Mouse (Mus musculus) neutrophil, adult 5-6 weeks (primary cell): ENCODE results near the gene Hsd17b13. TPM values are rescaled to one million over a fixed set of nuclear protein-coding genes. Genes with fewer than 3 reads are reported as not detected.

Experiments
- ATAC-seq: fragments of 151-379, 151-347 bp; 2 replicates; pipeline ENCODE4 v1.8.0; 2017; ENCODE audit warnings: mild to moderate bottlenecking, moderate TSS enrichment; ENCODE audit not compliant: insufficient number of reproducible peaks, poor library complexity, low FRiP score, severe bottlenecking; ENCODE audit errors: extremely low read depth
- total RNA-seq: library from RNA; stranded (forward); fragments of 200-1000 nt; gene quantifications from 2 replicates; pipeline ENCODE4 v1.2.3, GENCODE M21; 2017

Gene Hsd17b13
- total RNA-seq, 1 experiment from 2014 or later: 0.35 TPM

GRCm38 (mm10) chr5:103930511-103930910, 46.7 kb downstream of the Hsd17b13 start:
- no peak for ATAC-seq

DNA sequence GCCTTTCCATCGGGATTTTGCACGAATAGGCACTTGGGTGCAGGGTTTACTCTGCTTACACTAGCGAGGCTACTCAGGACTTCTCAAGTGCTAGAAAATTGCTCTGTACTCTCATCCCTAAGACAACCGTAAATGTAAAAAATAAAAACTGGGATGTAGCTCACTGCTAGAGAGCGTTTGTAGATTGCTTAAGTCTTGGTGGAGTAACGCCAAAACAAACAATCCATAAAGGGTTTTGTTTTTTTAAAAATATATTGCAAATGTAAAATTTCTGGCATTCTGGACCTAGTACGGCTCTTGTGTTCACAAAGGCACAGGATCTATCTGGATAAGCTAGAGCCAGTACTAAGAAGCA, 49.0 kb downstream of the Hsd17b13 start:
- no peak for ATAC-seq

GRCm38 (mm10) chr5:103927429-103928195, 49.6 kb downstream of the Hsd17b13 start:
- peak; percentile 83 for ATAC-seq

- ATAC-seq: no peak
Observed at GRCm38 (mm10) chr5:103926398-103926797, 50.8 kb downstream of the Hsd17b13 start.

DNA sequence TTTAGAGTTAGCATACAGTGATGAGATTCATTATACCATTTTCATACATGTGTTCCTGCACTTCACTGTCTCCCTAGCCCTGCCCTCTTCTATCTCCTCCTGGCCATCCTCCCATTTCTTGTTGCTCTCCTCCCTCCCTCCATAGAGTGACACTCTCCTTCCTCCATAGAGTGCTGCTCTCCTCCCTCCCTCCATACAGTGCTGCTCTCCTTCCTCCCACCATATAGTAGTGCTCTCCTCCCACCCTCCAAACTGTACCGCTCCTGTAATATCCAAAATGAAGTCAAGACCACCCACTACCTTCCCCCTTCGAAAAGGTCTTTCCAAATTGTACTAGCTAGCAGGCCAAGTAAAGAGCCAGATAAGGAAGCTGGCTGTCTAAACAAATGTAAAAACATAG, 53.5 kb downstream of the Hsd17b13 start:
- ATAC-seq: no peak

DNA sequence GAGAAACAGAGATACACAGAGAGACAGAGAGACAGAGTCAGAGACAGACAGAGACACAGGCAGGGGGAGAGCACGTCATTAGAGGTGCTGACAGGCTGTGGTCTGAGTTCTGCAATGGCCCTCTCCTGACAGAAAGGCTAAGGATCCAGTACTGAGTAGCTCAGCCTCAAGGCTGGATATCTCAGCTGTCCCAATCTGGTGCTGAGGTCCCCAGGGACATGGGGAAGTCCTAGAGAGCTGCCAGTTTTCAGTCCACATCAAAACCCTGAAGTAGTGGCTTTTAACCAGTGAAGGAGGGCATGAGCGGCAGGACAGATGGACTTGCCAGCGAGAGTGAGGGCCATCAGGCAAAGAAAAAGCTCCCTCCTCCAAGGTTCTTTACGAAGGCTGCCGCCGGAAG, 54.1 kb downstream of the Hsd17b13 start:
- ATAC-seq: no peak

- ATAC-seq: no peak
Observed at GRCm38 (mm10) chr5:103922436-103922835, 54.8 kb downstream of the Hsd17b13 start.

GRCm38 (mm10) chr5:103919497-103919896, 57.7 kb downstream of the Hsd17b13 start:
- no peak for ATAC-seq

DNA sequence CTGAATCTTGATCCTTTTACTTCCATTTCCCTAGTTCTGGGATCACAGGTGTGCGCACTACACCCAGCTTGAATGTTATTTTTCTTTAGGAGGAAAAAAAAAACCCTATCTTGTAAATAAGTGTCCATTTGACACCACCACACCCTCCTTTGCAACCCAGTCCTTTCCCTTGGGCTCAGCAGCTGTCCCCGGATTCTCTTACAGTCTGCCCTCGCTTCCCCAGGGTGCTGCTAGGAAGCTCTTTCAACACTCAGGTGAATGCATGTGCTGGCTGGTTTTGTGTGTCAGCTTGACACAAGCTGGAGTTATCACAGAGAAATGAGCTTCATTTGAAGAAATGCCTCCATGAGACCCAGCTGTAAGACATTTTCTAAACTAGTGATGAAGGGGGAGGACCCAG, 59.0 kb downstream of the Hsd17b13 start:
- no peak for ATAC-seq

DNA sequence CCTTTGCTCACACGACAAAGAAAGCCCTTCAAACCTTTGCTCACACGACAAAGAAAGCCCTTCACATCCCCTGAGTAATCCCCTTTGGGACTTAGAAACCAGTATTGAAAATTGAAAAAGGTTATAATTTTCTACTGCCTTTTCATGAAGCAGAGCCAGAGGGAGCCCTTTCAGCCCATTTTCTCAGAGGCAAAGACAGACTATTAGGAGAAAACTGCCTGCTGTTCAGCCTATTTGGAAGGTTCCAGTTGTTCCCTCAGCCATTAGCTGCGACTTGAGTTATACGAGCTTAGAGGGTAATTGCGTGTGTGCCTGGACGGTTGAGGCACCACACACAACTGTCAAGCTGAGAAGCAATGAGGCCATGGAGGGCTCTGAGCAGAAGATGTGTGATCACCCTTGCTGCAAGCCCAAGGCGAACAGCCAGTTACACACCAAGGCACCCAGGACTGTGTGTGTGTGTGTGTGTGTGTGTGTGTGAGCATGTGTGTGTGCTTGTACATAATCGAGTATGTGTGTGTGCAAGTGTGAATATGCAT, 59.8 kb downstream of the Hsd17b13 start:
- no peak for ATAC-seq

DNA sequence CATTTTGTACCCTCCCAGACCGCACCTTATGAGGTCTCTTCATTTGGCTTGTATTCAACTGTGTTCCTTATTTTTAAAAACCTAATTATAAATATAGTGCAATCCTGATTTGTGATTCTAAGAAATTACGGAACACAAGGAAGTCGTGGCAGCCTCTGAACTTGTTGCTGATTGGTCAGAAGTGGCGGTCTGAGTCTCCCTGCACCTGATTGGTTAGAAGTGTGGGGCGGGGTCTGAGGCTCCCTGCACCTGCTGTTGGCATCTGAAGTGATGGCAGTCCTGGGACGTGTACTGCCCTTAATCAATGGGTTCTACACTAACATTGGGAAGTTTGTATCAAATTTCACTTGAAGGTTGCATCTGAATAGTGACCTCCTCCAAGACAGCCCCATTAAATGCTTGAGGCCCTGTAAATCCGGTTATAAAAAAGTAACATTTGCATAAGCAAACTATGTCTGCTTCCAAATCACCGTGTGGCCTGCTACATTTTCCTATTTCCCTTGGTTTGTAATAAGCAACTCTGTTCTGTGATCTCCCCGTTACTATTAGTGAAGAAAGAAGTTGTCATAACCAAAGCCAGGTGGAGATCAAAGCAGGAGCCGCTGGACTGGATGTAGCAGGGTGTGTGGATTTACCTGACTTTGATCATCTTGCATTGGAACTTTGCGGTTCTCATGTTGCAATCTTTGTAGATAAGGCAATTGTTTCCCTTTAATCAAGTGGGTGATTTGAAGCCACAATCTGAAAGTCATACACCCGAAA, 60.4 kb downstream of the Hsd17b13 start:
- ATAC-seq: no peak

DNA sequence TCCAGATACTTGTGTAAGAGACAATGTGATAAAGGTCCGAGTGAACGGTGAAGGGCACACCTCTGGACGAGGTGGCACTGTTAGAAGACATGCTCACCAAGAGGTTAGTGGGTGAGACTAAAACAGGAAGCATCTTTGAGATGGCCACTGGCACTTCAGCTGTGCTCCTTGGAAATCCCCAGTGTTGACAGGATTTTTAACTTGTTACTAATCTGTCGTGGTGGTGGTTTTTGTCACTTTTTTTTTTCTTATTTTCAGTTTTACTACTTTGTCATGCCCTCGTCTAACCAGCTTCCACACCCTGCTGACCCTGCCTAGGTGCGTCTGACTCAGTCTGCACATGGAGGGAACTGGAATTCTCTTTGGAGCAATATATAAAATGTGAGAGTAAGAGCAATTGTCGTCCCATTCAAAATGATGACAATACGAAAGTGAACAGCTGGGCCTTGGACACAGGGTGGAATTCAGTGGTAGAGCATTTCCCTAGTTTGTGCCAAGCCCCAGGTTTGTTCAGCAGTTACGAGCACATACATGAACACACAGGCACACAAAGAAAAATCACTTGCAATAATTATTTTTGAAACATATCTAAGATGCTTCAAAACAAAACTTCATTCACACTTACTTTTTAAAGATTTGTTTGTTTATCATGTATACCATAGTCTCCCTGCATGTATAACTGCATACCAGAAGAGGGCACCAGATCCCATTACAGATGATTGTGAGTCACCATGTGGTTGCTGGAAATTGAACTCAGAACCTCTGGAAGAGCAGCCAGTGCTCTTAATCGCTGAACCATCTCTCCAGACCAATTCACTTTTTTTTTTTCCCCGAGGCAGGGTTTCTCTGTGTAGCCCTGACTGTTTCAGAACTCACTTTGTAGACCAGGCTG, 62.6 kb downstream of the Hsd17b13 start:
- ATAC-seq: no peak

- ATAC-seq: no peak
Observed at GRCm38 (mm10) chr5:103913150-103913549, 64.1 kb downstream of the Hsd17b13 start.

DNA sequence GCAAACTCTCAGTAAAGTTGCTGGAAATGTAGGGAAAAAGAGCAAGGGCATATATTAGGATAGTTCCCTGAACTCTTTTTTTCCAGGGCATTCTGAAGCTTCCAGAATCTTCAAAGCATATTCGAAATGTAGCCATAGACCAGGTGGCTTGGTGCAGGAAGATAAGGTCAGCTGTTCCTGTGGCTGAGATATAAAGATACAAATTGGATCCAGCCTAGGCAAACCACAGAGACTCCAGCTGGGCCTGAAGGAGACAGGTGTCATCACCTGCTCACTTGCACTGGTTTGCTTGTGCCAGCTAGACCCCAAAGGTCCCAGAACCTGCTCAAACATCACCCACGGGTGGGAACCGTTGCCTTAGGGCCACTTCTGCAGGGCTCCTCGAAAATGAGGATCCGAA, 65.7 kb downstream of the Hsd17b13 start:
- no peak for ATAC-seq

GRCm38 (mm10) chr5:103910748-103911409, 66.3 kb downstream of the Hsd17b13 start, which contains the start of gene Klhl8:
Gene Klhl8 (minus strand): TSS chr5:103911259.
- peak; percentile 84 for ATAC-seq

GRCm38 (mm10) chr5:103910156-103910555, 67.1 kb downstream of the Hsd17b13 start:
- ATAC-seq: no peak

GRCm38 (mm10) chr5:103909466-103909865, 67.7 kb downstream of the Hsd17b13 start:
- ATAC-seq: no peak

- no peak for ATAC-seq
Observed at GRCm38 (mm10) chr5:103908851-103909250, 68.4 kb downstream of the Hsd17b13 start.

DNA sequence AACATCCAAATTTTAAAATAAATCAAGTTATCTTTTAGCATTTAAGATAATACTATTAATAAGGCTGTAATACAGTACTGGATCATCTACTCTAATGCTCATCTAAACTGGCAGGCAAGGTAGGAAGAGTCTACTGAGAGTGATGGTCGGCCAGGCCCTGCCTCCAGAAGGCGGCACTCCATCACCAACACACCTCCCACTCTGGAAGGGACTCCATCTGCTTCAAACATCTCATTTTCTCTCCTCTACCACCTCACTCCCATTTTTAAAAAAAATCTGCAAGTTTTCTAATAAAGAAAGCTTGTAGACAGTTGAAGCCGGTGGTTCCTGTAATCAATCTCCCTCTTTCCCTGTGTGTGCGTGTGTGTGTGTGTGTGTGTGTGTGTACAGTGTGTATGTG, 69.4 kb downstream of the Hsd17b13 start:
- no peak for ATAC-seq
